Mouse (Mus musculus): ENCODE results near the gene Etv6. TPM values are rescaled to one million over a fixed set of nuclear protein-coding genes. Genes with fewer than 3 reads are reported as not detected.

Etv6 gene
- total RNA-seq, 2 experiments from 2014 or later = 67.1 to 124 TPM

GRCm38 (mm10) chr6:134159672-134160071 is 124.2 kb downstream of the Etv6 start:
- 0 out of 2 replicates have a peak, but pooled peaks have one; percentile 13 for ATAC-seq (replicated peaks; ENCODE audit: poor library complexity)

- ATAC-seq (replicated peaks; ENCODE audit: poor library complexity) = no peak
Observed at GRCm38 (mm10) chr6:134161040-134161439, 125.5 kb downstream of the Etv6 start.

- ATAC-seq (replicated peaks; ENCODE audit: poor library complexity) = no peak
Observed at GRCm38 (mm10) chr6:134163346-134163745, 127.8 kb downstream of the Etv6 start.

- ATAC-seq (replicated peaks; ENCODE audit: poor library complexity) = no peak
Observed at GRCm38 (mm10) chr6:134164356-134164755, 128.9 kb downstream of the Etv6 start.

GRCm38 (mm10) chr6:134165012-134165411 is 129.5 kb downstream of the Etv6 start:
- peak; percentile 56 for ATAC-seq (replicated peaks; ENCODE audit: poor library complexity)

GRCm38 (mm10) chr6:134167963-134168362 is 132.5 kb downstream of the Etv6 start:
- ATAC-seq (replicated peaks; ENCODE audit: poor library complexity) = no peak

- ATAC-seq (replicated peaks; ENCODE audit: poor library complexity) = no peak
Observed at GRCm38 (mm10) chr6:134168799-134169198, 133.3 kb downstream of the Etv6 start.

- ATAC-seq (replicated peaks; ENCODE audit: poor library complexity) = peak; percentile 19; the same call in 1 of the 2 replicates
Observed at GRCm38 (mm10) chr6:134171235-134171634, 135.7 kb downstream of the Etv6 start.

- ATAC-seq (replicated peaks; ENCODE audit: poor library complexity) = peak; percentile 57
Observed at GRCm38 (mm10) chr6:134171906-134172728, 136.6 kb downstream of the Etv6 start.

GRCm38 (mm10) chr6:134173439-134173838 is 137.9 kb downstream of the Etv6 start:
- ATAC-seq (replicated peaks; ENCODE audit: poor library complexity) = peak; percentile 25

GRCm38 (mm10) chr6:134175059-134175458 is 139.6 kb downstream of the Etv6 start:
- no peak for ATAC-seq (replicated peaks; ENCODE audit: poor library complexity)

GRCm38 (mm10) chr6:134177196-134177595 is 141.7 kb downstream of the Etv6 start:
- ATAC-seq (replicated peaks; ENCODE audit: poor library complexity) = no peak

- ATAC-seq (replicated peaks; ENCODE audit: poor library complexity) = no peak
Observed at GRCm38 (mm10) chr6:134182301-134182948, 146.9 kb downstream of the Etv6 start.

GRCm38 (mm10) chr6:134183592-134184342 is 148.3 kb downstream of the Etv6 start:
- no peak for ATAC-seq (replicated peaks; ENCODE audit: poor library complexity)

GRCm38 (mm10) chr6:134186286-134186903 is 150.9 kb downstream of the Etv6 start:
- peak; percentile 66 for ATAC-seq (replicated peaks; ENCODE audit: poor library complexity)

- ATAC-seq (replicated peaks; ENCODE audit: poor library complexity) = no peak
Observed at GRCm38 (mm10) chr6:134188719-134189118, 153.2 kb downstream of the Etv6 start.

GRCm38 (mm10) chr6:134189174-134189573 is 153.7 kb downstream of the Etv6 start:
- ATAC-seq (replicated peaks; ENCODE audit: poor library complexity) = no peak

GRCm38 (mm10) chr6:134189575-134190132 is 154.2 kb downstream of the Etv6 start:
- peak; percentile 66 for ATAC-seq (replicated peaks; ENCODE audit: poor library complexity)

GRCm38 (mm10) chr6:134190597-134191278 is 155.2 kb downstream of the Etv6 start:
- ATAC-seq (replicated peaks; ENCODE audit: poor library complexity) = no peak

GRCm38 (mm10) chr6:134192710-134193109 is 157.2 kb downstream of the Etv6 start:
- ATAC-seq (replicated peaks; ENCODE audit: poor library complexity) = no peak
